Mouse (Mus musculus) cortical plate, adult 2 months (tissue): ENCODE measurements around the gene Sun1.

ENCODE experiments used
- CTCF ChIP-seq: fragments of 200-500 bp; IDR thresholded peaks from 2 replicates; pipeline ENCODE4 v1.5.1; 2011; ENCODE audit warnings: mild to moderate bottlenecking, control low read depth, low read length; ENCODE audit not compliant: insufficient read depth; ENCODE audit errors: extremely low read depth
- POLR2A ChIP-seq: fragments of 200-500 bp; IDR thresholded peaks from 2 replicates; pipeline ENCODE4 v1.6.1; 2011; ENCODE audit warnings: mild to moderate bottlenecking, low read length, control low read depth; ENCODE audit not compliant: insufficient read depth; ENCODE audit errors: extremely low read depth

DNA sequence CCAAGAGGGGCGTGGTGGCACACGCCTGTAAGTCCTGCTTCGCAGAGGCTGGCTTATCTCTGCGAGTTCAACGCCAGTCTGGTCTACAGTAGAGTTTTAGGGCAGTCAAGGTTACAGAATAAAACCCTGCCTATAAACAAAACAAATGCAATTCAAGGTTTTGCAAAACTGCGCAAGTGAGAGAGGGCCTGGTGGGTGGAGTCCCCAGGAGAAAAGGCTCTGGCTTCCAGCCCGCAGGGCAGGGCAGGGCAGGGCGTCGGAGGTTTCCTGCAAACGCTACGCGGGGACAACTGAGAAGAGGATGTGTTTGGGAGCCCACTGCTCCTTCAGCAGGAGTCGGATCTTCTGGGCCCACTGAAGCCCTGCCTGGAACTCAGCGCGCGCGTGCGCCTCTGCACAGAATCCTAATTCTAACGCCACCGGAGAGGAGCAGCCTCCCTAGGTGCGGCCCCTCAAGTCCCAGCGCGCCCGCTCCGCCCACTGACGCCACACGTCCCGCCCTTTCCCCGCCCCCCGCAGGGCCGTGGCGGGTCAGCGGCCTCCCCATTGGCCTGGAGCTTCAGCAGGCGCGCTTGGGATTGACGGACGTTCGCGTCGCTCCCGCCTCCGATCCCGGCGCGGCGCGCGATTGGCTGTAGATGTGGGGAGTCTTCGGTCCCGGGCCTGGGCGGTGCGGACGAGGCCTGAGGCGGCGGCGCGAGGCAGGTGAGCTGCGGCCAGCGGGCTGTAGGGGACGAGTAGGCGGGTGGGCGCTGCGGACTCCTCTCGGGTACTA, at the start of gene Sun1:
- no peak for TF ChIP-seq CTCF
- TF ChIP-seq POLR2A: peak; percentile 81
